Mouse (Mus musculus): ENCODE measurements around the gene Dnajb12.

DNA sequence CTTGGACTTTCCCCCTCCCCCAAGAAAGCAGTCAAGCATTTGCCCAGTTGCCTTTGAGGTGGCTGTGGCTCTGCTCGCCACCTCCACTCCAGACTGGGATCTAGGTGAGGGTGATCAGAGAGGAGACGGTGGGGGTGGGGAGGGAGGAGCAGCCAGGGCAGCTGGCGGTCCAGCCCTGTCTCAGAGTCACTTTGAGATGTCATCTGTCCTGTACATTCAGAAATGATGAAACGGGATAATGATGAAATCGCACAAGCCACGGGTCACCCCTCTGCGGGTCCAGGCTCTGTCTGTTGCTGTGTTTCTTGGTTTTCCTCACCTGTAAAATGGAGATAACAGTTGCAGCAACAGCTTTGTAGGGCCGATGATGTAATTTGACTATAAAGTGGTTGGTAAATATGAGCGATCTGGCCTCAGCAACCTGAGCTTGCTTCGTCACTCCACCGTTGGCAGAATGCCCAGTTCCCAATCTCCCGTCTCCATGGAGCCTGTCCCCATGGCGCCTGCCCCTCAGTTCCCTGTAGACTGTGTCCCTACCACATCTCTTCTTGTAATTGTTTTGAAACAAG, 64.1 kb downstream of the Dnajb12 start:
- TF ChIP-seq POLR2A (IDR thresholded peaks at IDR 0.05; ENCODE audit: control insufficient read depth, low read depth, low read length) (no peak), CTCF (IDR thresholded peaks at IDR 0.05; ENCODE audit: control insufficient read depth, insufficient read depth, insufficient replicate concordance, low read depth, low read length) (no peak)
